Mouse (Mus musculus): ENCODE measurements at regions not wholly inside any gene's neighbourhood (a gene's known extent, or its start where the extent isn't known, plus 50 kb on each side); places are given as distances from the start of the nearest gene placed in this dataset.
A peak's percentile ranks its signal among the peaks of the same experiment; 100 is the strongest.

- no peak for TF ChIP-seq CTCF (conservative IDR thresholded peaks at IDR 0.05)
- no peak overlapping the region for H3K27ac ChIP-seq
- H3K4me3 ChIP-seq, result no peak overlapping the region
- no peak for DNase-seq (ENCODE audit: low spot score in 2 of 2)
These were observed 1786.1 kb downstream of the 9330182O14Rik start for GRCm38 (mm10) chr15:41920270-41920669.

GRCm38 (mm10) chr15:41936697-41937096 is 1802.5 kb downstream of the 9330182O14Rik start:
- no peak for TF ChIP-seq CTCF (conservative IDR thresholded peaks at IDR 0.05)
- no peak overlapping the region for H3K27ac ChIP-seq
- H3K4me3 ChIP-seq, result no peak overlapping the region
- DNase-seq (ENCODE audit: low spot score in 2 of 2), result no peak

GRCm38 (mm10) chr15:41945226-41945625 is 1811.1 kb downstream of the 9330182O14Rik start:
- no peak overlapping the region for H3K4me3 ChIP-seq
- H3K27ac ChIP-seq, result no peak overlapping the region
- no peak for TF ChIP-seq CTCF (conservative IDR thresholded peaks at IDR 0.05)
- no peak for DNase-seq (ENCODE audit: low spot score in 2 of 2)

GRCm38 (mm10) chr15:41947888-41948287 is 1813.7 kb downstream of the 9330182O14Rik start:
- DNase-seq (ENCODE audit: low spot score in 2 of 2), result no peak
- Histone ChIP-seq H3K4me3 (no peak overlapping the region), H3K27ac (no peak overlapping the region)
- TF ChIP-seq CTCF (conservative IDR thresholded peaks at IDR 0.05), result no peak

GRCm38 (mm10) chr15:41948347-41949093 is 1814.4 kb downstream of the 9330182O14Rik start:
- TF ChIP-seq CTCF (conservative IDR thresholded peaks at IDR 0.05), result peak; percentile 83
- H3K4me3 ChIP-seq, result no peak overlapping the region
- H3K27ac ChIP-seq, result no peak overlapping the region
- no peak for DNase-seq (ENCODE audit: low spot score in 2 of 2)

GRCm38 (mm10) chr15:41949094-41949461 is 1814.9 kb downstream of the 9330182O14Rik start:
- no peak overlapping the region for H3K4me3 ChIP-seq
- TF ChIP-seq CTCF (conservative IDR thresholded peaks at IDR 0.05), result no peak
- DNase-seq (ENCODE audit: low spot score in 2 of 2), result no peak
- no peak overlapping the region for H3K27ac ChIP-seq

GRCm38 (mm10) chr15:41951276-41951675 is 1817.1 kb downstream of the 9330182O14Rik start:
- TF ChIP-seq CTCF (conservative IDR thresholded peaks at IDR 0.05), result peak; percentile 62
- no peak overlapping the region for H3K4me3 ChIP-seq
- no peak overlapping the region for H3K27ac ChIP-seq
- no peak for DNase-seq (ENCODE audit: low spot score in 2 of 2)

- Histone ChIP-seq H3K4me3 (no peak overlapping the region), H3K27ac (no peak overlapping the region)
- TF ChIP-seq CTCF (conservative IDR thresholded peaks at IDR 0.05), result no peak
- no peak for DNase-seq (ENCODE audit: low spot score in 2 of 2)
These were observed 1826.4 kb downstream of the 9330182O14Rik start for GRCm38 (mm10) chr15:41960597-41960996.

- no peak overlapping the region for H3K27ac ChIP-seq
- no peak for DNase-seq (ENCODE audit: low spot score in 2 of 2)
- H3K4me3 ChIP-seq, result no peak overlapping the region
- no peak for TF ChIP-seq CTCF (conservative IDR thresholded peaks at IDR 0.05)
These were observed 1836.7 kb downstream of the 9330182O14Rik start for GRCm38 (mm10) chr15:41970877-41971276.

GRCm38 (mm10) chr15:41973263-41973662 is 1839.1 kb downstream of the 9330182O14Rik start:
- Histone ChIP-seq H3K27ac (no peak overlapping the region), H3K4me3 (no peak overlapping the region)
- peak; percentile 100 for TF ChIP-seq CTCF (conservative IDR thresholded peaks at IDR 0.05)
- DNase-seq (ENCODE audit: low spot score in 2 of 2), result peak; percentile 87 to 96

GRCm38 (mm10) chr15:41977196-41977595 is 1843.0 kb downstream of the 9330182O14Rik start:
- Histone ChIP-seq H3K27ac (no peak overlapping the region), H3K4me3 (no peak overlapping the region)
- TF ChIP-seq CTCF (conservative IDR thresholded peaks at IDR 0.05), result no peak
- no peak for DNase-seq (ENCODE audit: low spot score in 2 of 2)

GRCm38 (mm10) chr15:41977649-41978231 is 1843.6 kb downstream of the 9330182O14Rik start:
- H3K27ac ChIP-seq, result no peak overlapping the region

GRCm38 (mm10) chr15:41983261-41983660 is 1849.1 kb downstream of the 9330182O14Rik start:
- TF ChIP-seq CTCF (conservative IDR thresholded peaks at IDR 0.05), result no peak
- no peak overlapping the region for H3K27ac ChIP-seq
- no peak for DNase-seq (ENCODE audit: low spot score in 2 of 2)
- no peak overlapping the region for H3K4me3 ChIP-seq

More at GRCm38 (mm10) chr15:41977649-41978231, 1843.6 kb downstream of the 9330182O14Rik start:
- TF ChIP-seq CTCF (conservative IDR thresholded peaks at IDR 0.05), result no peak
- peak overlapping the region; percentile 11; the same call in 1 of the 2 replicates for H3K4me3 ChIP-seq
- peak; percentile 26 to 37 for DNase-seq (ENCODE audit: low spot score in 2 of 2)

- TF ChIP-seq CTCF (conservative IDR thresholded peaks at IDR 0.05), result no peak
- DNase-seq (ENCODE audit: low spot score in 2 of 2), result no peak
- Histone ChIP-seq H3K27ac (no peak overlapping the region), H3K4me3 (no peak overlapping the region)
These were observed 1850.1 kb downstream of the 9330182O14Rik start for GRCm38 (mm10) chr15:41984267-41984666.
